Mouse (Mus musculus) macrophage (primary cell): ENCODE measurements around the gene Arap1. TPM values are rescaled to one million over a fixed set of nuclear protein-coding genes. Genes with fewer than 3 reads are reported as not detected.

Experiments
- H3K27ac ChIP-seq: fragments of 350-480 bp; formaldehyde crosslinking; 2 replicates; pipeline ENCODE4 v1.9.0; 2021
- H3K36me3 ChIP-seq: fragments of 350-480 bp; formaldehyde crosslinking; 2 replicates; pipeline ENCODE4 v1.9.0; 2021; ENCODE audit errors: inconsistent target
- H3K4me3 ChIP-seq: fragments of 350-480 bp; formaldehyde crosslinking; 2 replicates; pipeline ENCODE4 v1.9.0; 2021; ENCODE audit errors: inconsistent target
- H3K79me2 ChIP-seq: fragments of 350-480 bp; formaldehyde crosslinking; 2 replicates; pipeline ENCODE4 v1.9.0; 2021; ENCODE audit errors: inconsistent target
- WGBS: methylation state at CpG from one replicate; pipeline ENCODE4 v1.1.7; 2026; ENCODE audit warnings: inconsistent platforms; ENCODE audit not compliant: missing documents; 5-methylcytosine and 5-hydroxymethylcytosine counted together
- polyA plus RNA-seq: library from polyadenylated mRNA; stranded (reverse); fragments of 250-400 nt; gene quantifications from 3 replicates; pipeline ENCODE4 v1.2.4, GENCODE M21; 2018; ENCODE audit warnings: inconsistent platforms

The Arap1 gene
- polyA plus RNA-seq, 1 experiment from 2014 or later: 225 TPM

- Histone ChIP-seq H3K27ac (no peak within 1 kb of the TSS), H3K4me3 (no peak within 1 kb of the TSS), H3K79me2 (no peaks in the 10 kb centered on the region; the same call in 1 of the 2 replicates), H3K36me3 (peaks cover 79% of the 10 kb centered on the region)
- WGBS: 93% methylated on average over 11 of the region's 11 CpGs
Observed at GRCm38 (mm10) chr7:101410267-101410936, 62.5 kb downstream of the Arap1 start, which contains the start of gene Gm45837. TSS of gene Gm45837 (plus strand) at chr7:101410886.

- no peak overlapping the region for H3K4me3 ChIP-seq
- no peak overlapping the region for H3K27ac ChIP-seq
- peaks cover 55% of the 10 kb centered on the region for H3K36me3 ChIP-seq
- no peaks in the 10 kb centered on the region for H3K79me2 ChIP-seq
Observed at GRCm38 (mm10) chr7:101412796-101413195, 64.9 kb downstream of the Arap1 start.

- 90% methylated on average over 4 of the region's 4 CpGs for WGBS
- peaks cover 41% of the 10 kb centered on the region for H3K36me3 ChIP-seq
- no peak overlapping the region for H3K4me3 ChIP-seq
- H3K79me2 ChIP-seq: no peaks in the 10 kb centered on the region
- H3K27ac ChIP-seq: no peak overlapping the region
Observed at GRCm38 (mm10) chr7:101414209-101414608, 66.3 kb downstream of the Arap1 start.

- WGBS: 78% methylated on average over 6 of the region's 7 CpGs
- H3K4me3 ChIP-seq: no peak overlapping the region
- H3K27ac ChIP-seq: no peak overlapping the region
- H3K36me3 ChIP-seq: peaks cover 37% of the 10 kb centered on the region
- no peaks in the 10 kb centered on the region for H3K79me2 ChIP-seq
Observed at GRCm38 (mm10) chr7:101414661-101415511, 67.0 kb downstream of the Arap1 start.

GRCm38 (mm10) chr7:101415512-101416100 is 67.7 kb downstream of the Arap1 start:
- WGBS: 75% methylated on average over 8 of the region's 8 CpGs
- H3K27ac ChIP-seq: no peak overlapping the region
- no peak overlapping the region for H3K4me3 ChIP-seq
- peaks cover 30% of the 10 kb centered on the region for H3K36me3 ChIP-seq
- H3K79me2 ChIP-seq: no peaks in the 10 kb centered on the region

GRCm38 (mm10) chr7:101416391-101416790 is 68.5 kb downstream of the Arap1 start:
- no peaks in the 10 kb centered on the region for H3K79me2 ChIP-seq
- H3K27ac ChIP-seq: no peak overlapping the region
- H3K36me3 ChIP-seq: peaks cover 23% of the 10 kb centered on the region
- 76% methylated on average over 4 of the region's 5 CpGs for WGBS
- no peak overlapping the region for H3K4me3 ChIP-seq

GRCm38 (mm10) chr7:101419013-101419770 is 71.3 kb downstream of the Arap1 start:
- 11% methylated on average over 27 of the region's 27 CpGs for WGBS
- Histone ChIP-seq H3K79me2 (no peaks in the 10 kb centered on the region), H3K4me3 (no peak overlapping the region), H3K36me3 (peaks cover 7% of the 10 kb centered on the region), H3K27ac (no peak overlapping the region)

GRCm38 (mm10) chr7:101421529-101421928 is 73.7 kb downstream of the Arap1 start, which contains the start of gene Pde2a:
TSS of gene Pde2a (plus strand) at chr7:101421691.
- H3K79me2 ChIP-seq: no peaks in the 10 kb centered on the region
- no peak within 1 kb of the TSS for H3K4me3 ChIP-seq
- WGBS: 23% methylated on average over 6 of the region's 6 CpGs
- no peaks in the 10 kb centered on the region for H3K36me3 ChIP-seq
- H3K27ac ChIP-seq: no peak within 1 kb of the TSS

- H3K79me2 ChIP-seq: no peaks in the 10 kb centered on the region
- no peak overlapping the region for H3K4me3 ChIP-seq
- no peak overlapping the region for H3K27ac ChIP-seq
- no peaks in the 10 kb centered on the region for H3K36me3 ChIP-seq
- WGBS: 53% methylated on average over 3 of the region's 3 CpGs
Observed at GRCm38 (mm10) chr7:101422069-101422468, 74.2 kb downstream of the Arap1 start.

- Histone ChIP-seq H3K79me2 (no peaks in the 10 kb centered on the region), H3K4me3 (no peak overlapping the region), H3K27ac (no peak overlapping the region), H3K36me3 (no peaks in the 10 kb centered on the region)
- 81% methylated on average over 8 of the region's 8 CpGs for WGBS
Observed at GRCm38 (mm10) chr7:101422646-101423045, 74.8 kb downstream of the Arap1 start.

GRCm38 (mm10) chr7:101423970-101424369 is 76.1 kb downstream of the Arap1 start:
- no peaks in the 10 kb centered on the region for H3K79me2 ChIP-seq
- WGBS: 89% methylated on average over 6 of the region's 6 CpGs
- no peaks in the 10 kb centered on the region for H3K36me3 ChIP-seq

GRCm38 (mm10) chr7:101426692-101427091 is 78.8 kb downstream of the Arap1 start:
- 79% methylated on average over 8 of the region's 8 CpGs for WGBS

More at GRCm38 (mm10) chr7:101423970-101424369, 76.1 kb downstream of the Arap1 start:
- H3K4me3 ChIP-seq: no peak overlapping the region
- no peak overlapping the region for H3K27ac ChIP-seq

GRCm38 (mm10) chr7:101427736-101428135 is 79.9 kb downstream of the Arap1 start:
- Histone ChIP-seq H3K79me2 (no peaks in the 10 kb centered on the region), H3K36me3 (no peaks in the 10 kb centered on the region), H3K27ac (no peak overlapping the region), H3K4me3 (no peak overlapping the region)
- 20% methylated on average over 2 of the region's 2 CpGs for WGBS

More at GRCm38 (mm10) chr7:101426692-101427091, 78.8 kb downstream of the Arap1 start:
- Histone ChIP-seq H3K79me2 (no peaks in the 10 kb centered on the region), H3K4me3 (no peak overlapping the region), H3K36me3 (no peaks in the 10 kb centered on the region), H3K27ac (no peak overlapping the region)

- Histone ChIP-seq H3K79me2 (no peaks in the 10 kb centered on the region), H3K36me3 (no peaks in the 10 kb centered on the region), H3K4me3 (no peak overlapping the region), H3K27ac (no peak overlapping the region)
- WGBS: 84% methylated on average over 6 of the region's 6 CpGs
Observed at GRCm38 (mm10) chr7:101435038-101435437, 87.2 kb downstream of the Arap1 start.
